Mouse (Mus musculus) embryo, embryonic 9.5 days (tissue): ENCODE results near the gene Hoxa4.

Experiments used
- DNase-seq: peaks from one replicate; pipeline ENCODE4 v3.0.0-alpha.2; 2017; ENCODE audit errors: extremely low spot score

Gene Hoxa4

GRCm38 (mm10) chr6:52228475-52229465 lies 37.2 kb upstream of the Hoxa4 start:
- no peak for DNase-seq

DNA sequence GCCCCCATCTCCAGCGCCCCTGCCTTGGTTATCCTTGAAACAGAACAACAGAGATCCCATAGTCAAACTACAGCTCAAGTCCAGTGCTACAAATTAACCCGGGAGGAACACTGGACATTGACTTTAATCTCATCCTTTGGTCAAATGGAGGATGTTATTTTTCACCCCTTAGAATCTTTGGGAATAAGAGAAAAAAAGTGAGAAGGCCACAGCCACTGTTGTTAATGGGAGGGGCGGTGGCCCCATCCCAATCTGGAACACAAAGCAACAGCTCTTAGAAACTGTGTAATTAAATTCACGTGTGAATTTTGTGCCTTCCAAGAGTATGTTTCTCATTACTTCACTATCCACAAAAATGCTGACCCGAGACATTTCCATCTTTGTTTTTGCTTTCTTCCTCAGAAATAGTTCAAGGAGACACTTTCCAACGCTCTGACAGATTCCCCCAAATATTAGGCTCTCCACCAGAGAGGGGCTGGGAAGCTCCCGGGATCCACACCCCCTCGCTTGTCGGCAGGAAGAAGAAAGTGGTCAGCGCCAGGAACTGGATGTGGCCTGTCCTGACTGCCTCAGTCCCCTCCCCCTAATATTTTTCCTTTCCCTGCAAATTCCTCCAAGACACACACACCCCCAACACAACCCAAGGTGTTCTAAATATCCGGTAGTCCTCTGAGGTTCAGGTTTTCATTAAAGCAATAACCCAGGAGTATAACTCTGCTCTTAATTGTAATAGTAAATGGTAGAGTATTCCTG lies 36.1 kb upstream of the Hoxa4 start:
- no peak for DNase-seq

DNA sequence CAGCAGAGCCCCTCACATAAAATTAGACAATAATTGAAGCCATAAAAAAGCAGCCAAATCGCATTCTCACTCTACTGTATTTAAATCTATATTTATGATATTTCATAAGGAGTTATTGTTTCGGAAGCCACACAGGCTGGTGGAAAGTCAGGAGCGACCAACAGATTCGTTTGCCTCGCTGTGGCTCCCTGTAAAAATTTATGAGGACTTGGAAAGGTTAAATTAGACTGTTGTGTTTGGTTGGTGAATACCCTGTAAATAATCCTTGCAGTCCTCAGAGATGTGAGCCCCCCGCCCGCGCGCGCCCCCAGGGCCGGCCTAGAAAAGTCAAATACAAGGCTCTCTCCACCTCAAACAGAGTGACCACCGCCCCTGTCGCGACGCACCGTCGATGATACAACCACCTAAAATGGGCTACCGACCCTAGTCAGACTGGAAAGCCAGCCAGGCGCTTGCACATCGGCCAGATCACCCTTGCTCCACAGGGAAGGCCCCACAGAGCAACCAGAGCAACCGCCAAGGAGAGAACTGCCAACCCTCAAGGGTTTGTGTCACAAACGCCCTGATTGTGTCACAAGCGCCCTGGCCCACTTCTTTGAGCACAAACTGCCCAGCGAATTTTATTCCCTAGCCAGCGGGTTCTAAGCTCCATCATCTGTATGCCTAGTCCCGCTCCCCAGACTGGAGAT lies 35.2 kb upstream of the Hoxa4 start:
- no peak for DNase-seq

DNA sequence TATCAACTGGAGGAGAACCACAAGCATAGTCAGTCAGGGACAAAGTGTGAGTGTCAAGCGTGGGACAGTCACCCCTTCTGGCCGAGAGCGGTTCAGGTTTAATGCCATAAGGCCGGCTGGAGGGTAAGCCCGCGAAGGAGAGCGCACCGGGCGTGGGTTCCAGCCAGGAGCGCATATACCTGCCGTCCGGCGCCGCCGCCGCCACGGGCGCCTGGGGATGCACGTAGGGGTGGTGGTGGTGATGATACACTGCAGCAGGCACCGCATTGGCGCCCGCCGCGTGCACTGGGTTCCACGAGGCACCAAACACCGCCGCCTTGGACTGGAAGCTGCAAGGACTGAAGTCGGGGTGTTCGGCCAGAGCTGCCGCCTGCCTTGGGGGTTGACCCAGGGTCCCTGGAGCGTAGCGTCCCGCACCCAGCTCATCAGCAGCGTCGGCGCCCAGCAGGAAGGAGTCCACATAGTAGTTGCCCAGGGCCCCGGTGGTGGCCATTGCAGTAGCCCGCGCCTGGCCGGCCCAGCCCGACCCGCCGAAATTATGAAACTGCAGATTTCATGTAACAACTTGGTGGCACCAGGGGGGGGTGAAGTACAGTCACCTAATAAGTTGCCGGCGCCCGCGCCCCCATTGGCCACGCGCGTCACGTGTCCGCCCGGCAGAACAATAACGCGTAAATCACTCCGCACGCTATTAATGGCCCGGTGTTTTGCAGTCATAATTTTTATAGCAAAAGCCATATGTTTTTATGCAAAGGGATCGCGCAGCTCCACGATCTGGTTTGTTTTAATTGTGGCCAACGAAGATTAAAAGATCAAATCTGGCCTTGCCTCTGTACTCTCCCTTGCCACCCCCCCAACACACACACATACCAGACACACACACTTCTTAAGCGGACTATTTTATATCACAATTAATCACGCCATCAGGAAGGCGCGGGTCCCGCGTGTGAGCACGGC lies 34.3 kb upstream of the Hoxa4 start:
- DNase-seq = no peak

GRCm38 (mm10) chr6:52224895-52225611 lies 33.5 kb upstream of the Hoxa4 start:
- no peak for DNase-seq

GRCm38 (mm10) chr6:52223939-52224760 lies 32.6 kb upstream of the Hoxa4 start:
- DNase-seq = no peak

- DNase-seq = no peak
These were observed 31.2 kb upstream of the Hoxa4 start for GRCm38 (mm10) chr6:52222729-52223128.

GRCm38 (mm10) chr6:52221993-52222685 lies 30.6 kb upstream of the Hoxa4 start:
- no peak for DNase-seq

GRCm38 (mm10) chr6:52221337-52221992 lies 29.9 kb upstream of the Hoxa4 start, which contains the start of gene Hoxa7:
TSS of gene Hoxa7 (minus strand) at chr6:52221854.
- DNase-seq = peak; percentile 92

DNA sequence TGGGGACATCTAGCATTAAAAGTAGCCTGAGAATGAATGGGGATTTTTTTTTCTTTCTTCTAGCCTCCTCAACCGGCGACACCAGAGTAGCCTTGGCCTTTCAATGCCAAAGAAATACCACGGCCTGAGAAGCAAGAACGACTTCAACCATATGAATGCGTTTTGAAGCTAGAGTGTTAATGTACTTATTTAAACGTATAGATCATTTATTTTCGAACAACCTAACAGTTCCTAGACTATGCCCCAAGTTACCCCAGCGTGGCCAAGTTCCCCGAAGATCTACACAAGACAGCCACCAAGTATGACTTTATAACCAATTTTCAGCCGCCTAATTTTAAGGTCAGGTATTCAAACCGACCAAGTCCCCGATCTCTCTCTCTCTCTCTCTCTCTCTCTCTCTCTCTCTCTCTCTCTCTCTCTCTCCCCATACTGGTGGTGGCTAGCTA lies 29.3 kb upstream of the Hoxa4 start:
- no peak for DNase-seq

DNA sequence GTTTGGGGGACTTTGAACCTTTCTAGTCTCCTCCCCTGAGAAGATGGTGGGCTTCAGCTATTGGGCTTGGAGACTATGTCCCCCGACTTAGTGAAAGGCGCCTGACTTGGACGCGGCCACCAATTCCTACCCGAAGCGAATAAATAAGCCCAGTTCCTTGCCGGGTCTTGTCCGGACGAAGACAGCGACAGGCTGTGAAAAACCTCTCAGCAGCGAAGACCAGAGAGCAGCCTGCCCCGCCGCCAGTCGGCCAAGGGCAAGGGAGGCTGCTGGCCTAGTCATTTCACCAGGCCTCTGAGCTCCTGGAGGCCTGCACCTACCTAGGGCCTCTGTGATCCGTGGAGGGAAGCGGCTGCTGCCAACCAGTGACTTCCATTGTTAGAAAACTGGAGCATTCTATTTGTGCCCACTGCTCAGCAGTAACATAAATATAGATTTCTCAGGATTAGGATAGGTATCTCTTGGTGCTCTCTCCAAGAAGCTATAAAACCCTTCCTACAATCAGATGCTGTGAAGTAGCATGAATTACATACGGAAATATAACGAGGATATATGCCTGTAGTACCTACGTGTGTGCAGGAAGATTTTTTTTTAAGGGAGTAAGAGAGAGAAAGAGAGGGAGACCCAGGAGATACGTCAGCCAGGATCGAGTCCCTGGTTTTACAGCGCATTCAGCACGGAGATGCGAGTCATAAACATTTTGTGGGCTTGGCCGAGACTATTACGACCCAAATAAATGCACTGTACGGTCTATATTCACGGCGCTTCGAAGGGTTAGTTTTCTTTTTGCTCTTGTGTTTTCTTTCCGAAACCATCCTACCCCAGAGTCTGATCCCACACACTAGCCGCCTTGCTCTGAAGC lies 28.7 kb upstream of the Hoxa4 start:
- DNase-seq = no peak

DNA sequence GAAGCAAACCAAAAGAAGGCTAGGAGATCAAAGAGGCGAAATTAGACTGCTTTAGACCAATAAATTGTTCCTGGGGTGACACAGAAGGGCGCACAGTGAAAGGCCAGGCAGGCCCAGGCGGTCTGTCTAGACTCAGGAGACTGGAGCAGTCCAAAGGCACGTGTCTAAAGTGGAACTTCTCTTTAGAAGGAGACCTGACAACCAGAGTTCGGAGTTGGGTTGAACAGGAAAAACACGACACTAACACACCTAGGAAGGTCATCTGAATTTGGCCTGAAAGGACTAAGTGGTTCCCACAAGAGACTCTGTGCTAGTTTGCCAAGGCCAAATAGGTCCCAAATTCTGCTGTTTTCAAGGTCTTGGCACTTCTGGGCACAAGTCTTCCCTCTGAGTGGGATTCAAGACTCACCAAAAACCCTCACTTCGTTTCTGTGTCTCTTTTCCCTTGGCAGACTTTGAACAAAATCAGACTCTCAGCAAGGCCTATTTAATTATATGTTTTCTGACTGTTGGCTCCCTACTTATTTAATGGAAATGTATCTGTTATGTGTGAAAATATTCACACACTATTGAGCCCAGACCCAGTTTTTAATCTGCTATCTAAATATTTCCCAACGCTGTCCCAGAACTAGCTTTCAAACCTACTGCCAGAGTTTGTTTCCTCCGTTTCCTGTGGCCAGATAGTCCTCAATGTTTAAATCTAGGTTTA lies 27.8 kb upstream of the Hoxa4 start:
- no peak for DNase-seq

- DNase-seq = no peak
These were observed 27.2 kb upstream of the Hoxa4 start for GRCm38 (mm10) chr6:52218643-52219215.

DNA sequence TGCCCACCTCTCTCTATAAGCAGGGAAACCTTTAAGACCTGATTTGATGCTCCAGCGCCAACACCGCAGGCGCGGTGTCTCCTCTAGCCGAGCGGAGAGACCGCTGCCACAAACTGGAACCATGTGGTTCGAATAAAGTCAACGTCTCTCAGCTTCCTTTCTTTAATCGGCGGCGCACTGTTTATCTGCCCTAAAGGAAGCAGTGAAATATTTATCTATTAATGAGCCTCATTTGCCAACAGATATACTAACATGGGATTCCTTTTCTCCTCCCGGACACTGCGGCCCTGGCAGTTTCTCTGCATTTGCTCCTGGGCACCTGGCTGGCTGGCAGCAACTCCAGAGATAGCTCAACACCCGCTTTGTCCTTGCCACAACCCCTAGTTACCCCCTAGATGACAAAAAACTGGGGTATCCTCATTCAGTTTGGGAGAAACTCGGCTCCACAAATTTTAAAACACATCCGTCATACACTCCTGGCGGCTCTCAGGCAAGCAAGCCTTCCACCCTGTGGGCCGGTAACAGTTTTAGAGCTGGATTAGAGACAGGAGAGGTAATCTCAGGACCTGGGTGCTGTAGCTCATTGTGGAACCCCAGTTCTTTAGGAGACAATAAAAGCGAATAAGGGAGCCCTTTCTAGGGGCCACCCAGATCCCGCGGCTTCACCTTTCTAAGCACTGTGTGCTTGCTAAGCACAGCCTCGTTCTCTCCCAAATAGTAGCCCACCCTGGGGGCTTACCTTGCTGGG lies 26.5 kb upstream of the Hoxa4 start:
- no peak for DNase-seq

DNA sequence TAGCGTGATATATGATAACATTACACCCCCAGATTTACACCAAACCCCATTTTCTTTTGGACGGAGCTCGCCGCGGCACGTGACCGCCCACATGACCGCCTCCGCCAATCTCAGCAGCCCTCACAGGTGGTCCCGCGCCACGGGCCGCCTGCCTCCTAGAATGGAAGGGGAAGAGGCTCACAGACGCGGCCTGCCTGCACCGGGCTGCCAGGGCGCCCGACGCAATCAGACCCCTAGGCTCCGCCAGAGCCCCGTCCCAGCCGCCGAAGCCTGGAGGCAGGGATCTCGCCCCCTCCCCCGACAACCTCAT lies 25.9 kb upstream of the Hoxa4 start:
- DNase-seq = peak; percentile 84
